Mouse (Mus musculus): ENCODE results near the gene Plk3. TPM values are rescaled to one million over a fixed set of nuclear protein-coding genes. Genes with fewer than 3 reads are reported as not detected.

Gene Plk3
- polyA plus RNA-seq, 1 experiment from 2014 or later = 18.7 TPM

DNA sequence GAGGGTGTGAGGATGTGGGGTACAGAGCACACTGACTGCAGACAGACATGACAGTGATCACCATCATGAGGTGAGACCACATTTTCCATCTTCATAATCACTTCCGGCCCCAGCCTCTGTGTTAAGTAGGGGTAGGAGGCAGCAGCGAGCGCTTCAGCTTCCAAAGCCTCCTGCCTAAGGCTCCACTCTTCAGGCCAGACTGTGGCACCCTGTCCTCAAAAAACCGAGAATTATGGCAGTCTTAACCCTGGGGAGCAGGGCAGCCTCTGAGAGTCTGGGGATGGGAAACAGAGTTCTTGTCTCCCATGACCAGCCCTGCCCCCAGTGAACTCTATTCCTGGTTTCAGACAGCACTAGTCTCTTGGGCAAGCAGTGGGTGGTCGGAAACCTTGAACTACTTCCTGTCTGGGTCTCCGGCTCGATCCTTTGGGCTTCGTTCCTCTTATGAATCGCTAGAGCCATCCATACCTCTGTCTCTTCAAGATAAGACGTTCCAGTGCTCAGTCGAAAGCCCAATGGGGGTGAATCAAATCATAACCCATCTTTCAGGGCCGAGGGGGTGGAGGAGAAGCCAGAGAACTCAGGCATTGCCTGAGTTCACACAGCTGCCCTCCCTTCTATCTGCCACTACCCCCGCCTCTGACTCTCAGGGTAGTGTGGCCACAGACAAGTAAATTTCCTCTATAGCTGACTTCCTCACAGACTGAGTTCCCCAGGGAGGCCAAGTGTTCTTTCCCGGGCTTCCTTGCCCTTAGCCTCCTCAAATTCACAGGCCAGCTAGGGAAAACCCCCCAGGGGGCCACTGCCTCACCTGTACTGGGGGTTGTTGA, 9.0 kb downstream of the Plk3 start:
- Histone ChIP-seq H3K4me3 (ENCODE audit: low read depth, low read length) (no peak overlapping the region), H3K27ac (ENCODE audit: low read length) (peak overlapping the region; percentile 72), H3K36me3 (ENCODE audit: control insufficient read depth, insufficient read depth, low read length) (peaks cover 11% of the 10 kb centered on the region), H3K4me1 (ENCODE audit: control insufficient read depth, insufficient read depth, low read length) (peaks cover 13% of the 10 kb centered on the region), H3K4me2 (ENCODE audit: low read length) (no peak overlapping the region), H3K9ac (ENCODE audit: low read depth, low read length) (peak overlapping the region; percentile 59), H3K9me3 (replicated peaks; ENCODE audit: control insufficient read depth, low read length, poor library complexity, severe bottlenecking) (no peaks in the 10 kb centered on the region), H3K27me3 (ENCODE audit: control insufficient read depth, insufficient read depth, low read depth, low read length) (no peaks in the 10 kb centered on the region)
- WGBS = 71% methylated on average over 14 of the region's 14 CpGs
- ATAC-seq = no peak

DNA sequence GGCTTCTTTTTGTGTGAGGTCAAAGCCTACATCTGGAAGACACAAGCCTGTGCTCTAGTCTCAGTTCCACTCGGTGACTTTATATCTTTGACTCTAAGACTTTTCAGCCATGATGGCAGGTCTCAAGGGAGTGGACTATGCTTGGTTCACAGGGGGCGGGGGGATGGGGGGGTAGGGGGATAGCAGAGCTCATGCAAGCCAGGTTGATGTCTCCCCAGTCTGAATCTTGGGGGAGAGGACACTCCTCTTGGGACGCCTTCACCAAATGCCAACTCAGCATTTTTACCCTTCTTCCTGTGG, 9.6 kb downstream of the Plk3 start:
- 88% methylated on average over 3 of the region's 3 CpGs for WGBS
- no peak overlapping the region for H3K27ac ChIP-seq (ENCODE audit: low read length)
- H3K36me3 ChIP-seq (ENCODE audit: control insufficient read depth, insufficient read depth, low read length) = peaks cover 11% of the 10 kb centered on the region
- H3K4me1 ChIP-seq (ENCODE audit: control insufficient read depth, insufficient read depth, low read length) = peaks cover 16% of the 10 kb centered on the region
- H3K9me3 ChIP-seq (replicated peaks; ENCODE audit: control insufficient read depth, low read length, poor library complexity, severe bottlenecking) = no peaks in the 10 kb centered on the region
- H3K4me2 ChIP-seq (ENCODE audit: low read length) = no peak overlapping the region
- H3K4me3 ChIP-seq (ENCODE audit: low read depth, low read length) = no peak overlapping the region
- no peak for ATAC-seq
- H3K27me3 ChIP-seq (ENCODE audit: control insufficient read depth, insufficient read depth, low read depth, low read length) = no peaks in the 10 kb centered on the region
- H3K9ac ChIP-seq (ENCODE audit: low read depth, low read length) = no peak overlapping the region

DNA sequence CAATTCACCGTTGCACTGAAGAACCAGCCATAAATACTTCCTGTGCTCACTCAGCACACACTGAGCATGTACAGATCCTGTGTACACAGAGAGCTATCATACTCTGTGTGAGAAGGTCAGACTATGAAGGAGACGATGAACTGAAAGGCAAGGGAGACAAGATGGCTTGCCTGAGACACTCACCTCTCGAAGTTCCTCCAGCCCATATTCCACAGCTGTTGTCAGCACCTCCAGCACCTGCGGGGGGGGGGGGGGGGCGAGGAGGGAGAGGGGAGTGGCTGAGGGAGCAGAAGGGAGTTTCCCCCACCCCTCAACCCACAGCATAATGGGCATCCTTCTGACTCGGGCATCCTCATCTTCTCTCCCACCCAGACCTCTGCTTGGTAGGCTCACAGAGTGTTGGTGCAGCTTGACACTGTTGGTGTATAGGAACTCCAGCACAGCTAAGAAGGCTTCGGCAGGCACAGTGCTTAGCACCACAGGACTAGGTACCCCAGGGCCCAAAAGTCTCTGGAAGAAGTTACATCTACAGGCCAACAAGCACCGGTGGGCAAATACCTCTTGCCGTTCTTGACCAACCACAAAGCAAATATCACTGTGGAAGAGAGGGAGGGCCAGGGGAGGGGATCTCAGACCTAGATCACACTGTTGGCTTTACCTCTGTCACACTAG, 10.1 kb downstream of the Plk3 start:
- no peaks in the 10 kb centered on the region for H3K27me3 ChIP-seq (ENCODE audit: control insufficient read depth, insufficient read depth, low read depth, low read length)
- WGBS = 87% methylated on average over 7 of the region's 9 CpGs

DNA sequence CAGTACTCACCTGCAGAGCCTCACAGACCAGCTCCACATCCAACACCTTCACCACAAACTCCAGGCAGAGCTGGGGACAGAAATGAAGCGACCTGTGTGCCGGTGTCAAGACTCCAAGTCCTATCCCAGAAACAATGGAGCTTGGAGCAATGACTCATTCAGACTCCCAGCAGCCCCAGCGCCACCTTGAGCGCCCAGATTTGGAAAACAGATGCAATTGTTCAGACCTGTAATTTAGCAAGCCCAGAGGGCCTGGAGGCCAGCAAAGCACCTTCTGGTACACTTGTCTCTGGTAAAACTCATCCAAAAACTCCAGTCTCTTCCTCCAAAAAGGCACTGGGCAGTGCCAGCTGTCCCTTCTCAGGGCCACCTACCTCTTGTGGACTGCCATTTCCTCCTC, 11.6 kb downstream of the Plk3 start:
- Histone ChIP-seq H3K4me1 (ENCODE audit: control insufficient read depth, insufficient read depth, low read length) (peaks cover 16% of the 10 kb centered on the region), H3K4me2 (ENCODE audit: low read length) (no peak overlapping the region), H3K36me3 (ENCODE audit: control insufficient read depth, insufficient read depth, low read length) (no peaks in the 10 kb centered on the region), H3K27ac (ENCODE audit: low read length) (no peak overlapping the region), H3K27me3 (ENCODE audit: control insufficient read depth, insufficient read depth, low read depth, low read length) (no peaks in the 10 kb centered on the region), H3K4me3 (ENCODE audit: low read depth, low read length) (no peak overlapping the region), H3K9ac (ENCODE audit: low read depth, low read length) (no peak overlapping the region), H3K9me3 (replicated peaks; ENCODE audit: control insufficient read depth, low read length, poor library complexity, severe bottlenecking) (no peaks in the 10 kb centered on the region)
- WGBS = 88% methylated on average over 4 of the region's 4 CpGs
- ATAC-seq = no peak

More for the DNA sequence above, 10.1 kb downstream of the Plk3 start:
- no peak overlapping the region for H3K27ac ChIP-seq (ENCODE audit: low read length)
- no peak overlapping the region for H3K9ac ChIP-seq (ENCODE audit: low read depth, low read length)
- H3K36me3 ChIP-seq (ENCODE audit: control insufficient read depth, insufficient read depth, low read length) = peaks cover 8% of the 10 kb centered on the region
- no peaks in the 10 kb centered on the region for H3K9me3 ChIP-seq (replicated peaks; ENCODE audit: control insufficient read depth, low read length, poor library complexity, severe bottlenecking)
- peaks cover 16% of the 10 kb centered on the region for H3K4me1 ChIP-seq (ENCODE audit: control insufficient read depth, insufficient read depth, low read length)
- no peak for ATAC-seq
- H3K4me3 ChIP-seq (ENCODE audit: low read depth, low read length) = no peak overlapping the region
- no peak overlapping the region for H3K4me2 ChIP-seq (ENCODE audit: low read length)

DNA sequence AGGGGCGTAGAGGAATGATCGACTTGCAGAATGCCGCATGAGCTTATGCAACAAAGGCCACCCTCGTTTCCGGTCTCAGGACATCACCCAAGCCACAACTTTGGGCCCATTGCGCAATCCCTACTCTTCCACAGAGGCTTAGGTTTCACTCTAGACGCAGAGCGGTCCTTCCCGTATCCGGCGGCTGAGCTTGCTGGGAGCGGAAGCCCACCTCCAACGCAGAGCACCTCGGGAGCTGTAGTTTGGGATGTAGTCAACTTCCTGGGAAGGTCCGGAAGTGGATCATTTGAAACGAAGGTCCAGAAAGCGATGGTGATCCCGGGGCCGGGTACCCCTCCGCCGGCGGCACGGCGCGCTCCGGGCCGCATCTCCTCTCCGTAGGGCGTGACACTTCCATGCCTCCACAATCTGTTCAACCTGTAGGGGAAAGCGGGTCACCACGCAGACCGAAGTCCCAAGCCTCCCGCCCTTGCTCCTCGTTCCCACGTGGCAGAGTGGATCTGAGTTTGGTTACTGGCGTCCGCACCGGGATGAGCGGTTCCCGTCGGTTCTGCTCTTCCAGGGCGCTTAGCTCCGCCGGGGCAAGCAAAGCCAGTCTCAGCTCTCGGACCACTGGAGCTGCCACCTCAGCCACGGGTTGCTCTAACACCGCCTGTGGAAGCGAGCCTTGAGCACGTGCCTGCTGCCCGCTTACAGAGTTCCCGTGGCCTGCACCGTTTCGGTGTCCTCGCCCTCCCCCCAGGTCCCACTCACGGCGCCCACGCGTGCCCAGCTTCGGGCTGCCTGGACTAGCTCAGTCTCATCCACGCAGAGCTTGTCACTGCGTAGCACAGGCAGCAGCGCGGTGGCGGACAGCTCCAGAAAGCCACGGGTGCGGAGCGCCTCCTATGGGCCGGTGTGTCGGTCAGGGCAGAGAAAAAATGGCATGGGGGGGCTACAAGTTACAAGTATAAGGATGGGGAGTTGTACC, 13.0 kb downstream of the Plk3 start:
- no peaks in the 10 kb centered on the region for H3K36me3 ChIP-seq (ENCODE audit: control insufficient read depth, insufficient read depth, low read length)
- peak overlapping the region; percentile 79 for H3K9ac ChIP-seq (ENCODE audit: low read depth, low read length)
- ATAC-seq = peak; percentile 95
- H3K27me3 ChIP-seq (ENCODE audit: control insufficient read depth, insufficient read depth, low read depth, low read length) = no peaks in the 10 kb centered on the region
- peak overlapping the region; percentile 88 for H3K4me2 ChIP-seq (ENCODE audit: low read length)
- H3K4me3 ChIP-seq (ENCODE audit: low read depth, low read length) = peak overlapping the region; percentile 69
- peak overlapping the region; percentile 94 for H3K27ac ChIP-seq (ENCODE audit: low read length)
- WGBS = under 1% methylated on average over 69 of the region's 69 CpGs
- H3K4me1 ChIP-seq (ENCODE audit: control insufficient read depth, insufficient read depth, low read length) = peaks cover 14% of the 10 kb centered on the region
- H3K9me3 ChIP-seq (replicated peaks; ENCODE audit: control insufficient read depth, low read length, poor library complexity, severe bottlenecking) = no peaks in the 10 kb centered on the region

DNA sequence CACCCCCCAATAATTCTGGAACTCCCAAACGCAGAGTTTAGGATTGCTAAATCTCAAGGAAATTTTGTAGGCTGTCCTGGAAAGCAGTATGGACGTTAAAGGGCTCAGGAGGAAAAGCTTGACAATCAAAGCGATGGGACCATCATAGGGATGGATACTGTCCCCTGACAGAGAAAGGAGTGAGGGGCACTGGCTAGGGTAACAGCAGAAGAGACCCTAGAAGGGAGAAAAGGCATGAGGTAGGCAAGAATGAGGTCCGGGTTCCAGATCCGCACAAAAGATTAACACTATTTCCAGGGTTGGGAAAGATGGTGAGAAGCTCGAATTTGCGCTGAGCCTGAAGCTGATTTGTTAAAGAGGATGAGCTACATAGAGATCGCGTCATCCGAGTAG, 13.7 kb downstream of the Plk3 start:
- WGBS = 6% methylated on average over 10 of the region's 10 CpGs
- H3K4me2 ChIP-seq (ENCODE audit: low read length) = peak overlapping the region; percentile 88
- peak overlapping the region; percentile 94 for H3K27ac ChIP-seq (ENCODE audit: low read length)
- H3K27me3 ChIP-seq (ENCODE audit: control insufficient read depth, insufficient read depth, low read depth, low read length) = no peaks in the 10 kb centered on the region
- H3K9me3 ChIP-seq (replicated peaks; ENCODE audit: control insufficient read depth, low read length, poor library complexity, severe bottlenecking) = no peaks in the 10 kb centered on the region
- peak overlapping the region; percentile 69 for H3K4me3 ChIP-seq (ENCODE audit: low read depth, low read length)
- peak overlapping the region; percentile 79 for H3K9ac ChIP-seq (ENCODE audit: low read depth, low read length)
- H3K36me3 ChIP-seq (ENCODE audit: control insufficient read depth, insufficient read depth, low read length) = no peaks in the 10 kb centered on the region
- peak; percentile 47 for ATAC-seq
- H3K4me1 ChIP-seq (ENCODE audit: control insufficient read depth, insufficient read depth, low read length) = peaks cover 7% of the 10 kb centered on the region

DNA sequence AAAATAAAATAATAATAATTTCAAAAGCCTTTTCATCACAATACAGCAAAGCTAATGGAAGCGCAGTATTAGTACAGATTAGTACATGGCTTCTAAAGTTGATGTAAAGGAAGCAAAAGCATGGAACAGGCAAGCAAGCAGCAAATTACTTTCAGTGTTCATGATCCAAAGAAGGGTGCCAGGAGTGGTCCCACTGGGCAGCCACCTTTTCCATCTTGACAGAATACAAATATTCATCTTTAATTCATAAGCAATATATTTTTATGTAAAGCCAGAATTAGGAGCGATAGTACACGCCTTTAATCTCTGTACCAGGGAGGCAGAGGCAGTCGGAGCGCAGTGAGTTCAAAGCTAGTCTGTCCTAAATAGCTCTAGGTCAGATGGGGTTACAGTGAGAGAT, 14.1 kb downstream of the Plk3 start:
- peak overlapping the region; percentile 88 for H3K4me2 ChIP-seq (ENCODE audit: low read length)
- peaks cover 6% of the 10 kb centered on the region; the same call in 1 of the 2 replicates for H3K4me1 ChIP-seq (ENCODE audit: control insufficient read depth, insufficient read depth, low read length)
- peak overlapping the region; percentile 79 for H3K9ac ChIP-seq (ENCODE audit: low read depth, low read length)
- ATAC-seq = peak; percentile 19; the same call in 1 of the 2 replicates
- no peaks in the 10 kb centered on the region for H3K36me3 ChIP-seq (ENCODE audit: control insufficient read depth, insufficient read depth, low read length)
- no peaks in the 10 kb centered on the region for H3K27me3 ChIP-seq (ENCODE audit: control insufficient read depth, insufficient read depth, low read depth, low read length)
- 56% methylated on average over 5 of the region's 5 CpGs for WGBS
- peak overlapping the region; percentile 94 for H3K27ac ChIP-seq (ENCODE audit: low read length)
- H3K9me3 ChIP-seq (replicated peaks; ENCODE audit: control insufficient read depth, low read length, poor library complexity, severe bottlenecking) = no peaks in the 10 kb centered on the region
- peak overlapping the region; percentile 69 for H3K4me3 ChIP-seq (ENCODE audit: low read depth, low read length)

DNA sequence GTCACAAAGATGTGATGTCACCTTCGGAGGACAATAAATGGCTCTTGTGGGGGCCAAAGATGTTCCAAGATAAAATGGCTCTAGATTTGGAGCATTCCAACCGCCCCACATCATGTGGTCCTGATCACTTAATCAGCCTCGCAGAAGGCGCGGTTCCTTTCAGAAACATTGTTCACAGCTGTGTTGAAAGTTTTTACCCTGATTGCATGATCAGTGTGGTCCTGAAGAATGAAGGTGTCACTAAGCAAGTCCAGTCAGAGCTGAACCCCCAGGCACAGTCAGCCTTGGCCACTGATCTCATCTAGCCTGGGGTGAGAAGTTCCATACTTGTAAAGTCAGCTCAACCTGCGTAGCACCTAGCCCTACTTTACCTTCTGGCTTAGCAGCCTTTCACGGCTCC, 15.8 kb downstream of the Plk3 start:
- Histone ChIP-seq H3K27me3 (ENCODE audit: control insufficient read depth, insufficient read depth, low read depth, low read length) (no peaks in the 10 kb centered on the region), H3K36me3 (ENCODE audit: control insufficient read depth, insufficient read depth, low read length) (peaks cover 7% of the 10 kb centered on the region; the same call in 1 of the 2 replicates), H3K4me2 (ENCODE audit: low read length) (no peak overlapping the region), H3K9ac (ENCODE audit: low read depth, low read length) (no peak overlapping the region), H3K9me3 (replicated peaks; ENCODE audit: control insufficient read depth, low read length, poor library complexity, severe bottlenecking) (no peaks in the 10 kb centered on the region), H3K4me3 (ENCODE audit: low read depth, low read length) (no peak overlapping the region), H3K4me1 (ENCODE audit: control insufficient read depth, insufficient read depth, low read length) (peaks cover 6% of the 10 kb centered on the region; the same call in 1 of the 2 replicates), H3K27ac (ENCODE audit: low read length) (no peak overlapping the region)
- no peak for ATAC-seq
- 94% methylated on average over 7 of the region's 7 CpGs for WGBS
